Mouse (Mus musculus): ENCODE data around the gene Mars.

Gene Mars

DNA sequence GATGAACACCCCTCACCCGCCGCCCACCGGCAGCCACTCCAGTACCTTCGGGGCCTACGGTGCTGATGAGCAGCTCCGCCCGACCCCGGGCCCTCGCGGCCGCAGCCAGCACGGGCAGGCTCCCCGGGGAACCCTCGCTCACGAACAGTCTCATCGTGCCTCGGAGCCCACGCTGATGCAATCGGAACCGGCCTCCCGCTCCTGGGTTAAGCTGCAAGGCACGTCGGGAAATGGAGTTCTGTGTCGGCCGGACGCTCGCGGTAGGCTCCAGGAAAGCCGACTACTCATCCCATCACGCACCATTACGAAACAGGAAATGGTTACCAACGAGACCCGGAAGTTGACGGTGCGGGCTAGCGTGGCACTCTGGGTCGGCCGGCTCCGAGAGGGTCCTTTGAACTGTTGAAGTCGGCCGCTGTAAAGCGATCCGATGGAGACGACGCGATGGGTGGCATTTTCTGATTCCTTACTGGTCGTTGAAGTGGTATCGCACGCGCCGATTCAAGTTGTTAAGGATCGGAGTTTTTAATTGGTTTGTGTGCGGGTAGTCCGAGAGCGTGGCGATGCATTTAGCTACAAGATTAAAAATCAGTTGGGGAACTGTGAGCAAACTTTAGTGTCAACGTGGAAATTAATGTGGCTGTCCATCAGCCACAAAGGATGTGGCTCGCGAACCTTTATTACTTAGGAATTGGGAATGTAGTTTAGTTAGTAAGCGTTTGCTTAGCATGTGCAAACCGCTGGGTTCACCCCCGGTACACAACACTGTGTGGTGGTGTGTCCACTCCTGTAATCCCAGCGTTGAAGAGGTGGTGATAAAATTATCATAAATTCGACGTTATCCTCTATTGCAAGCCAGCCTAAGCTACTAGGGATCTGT is at the start of gene Mars:
Mars (minus strand) TSS at position 311 of the 880 bp plus-strand sequence.
- under 1% methylated on average over 65 of the region's 65 CpGs for WGBS

DNA sequence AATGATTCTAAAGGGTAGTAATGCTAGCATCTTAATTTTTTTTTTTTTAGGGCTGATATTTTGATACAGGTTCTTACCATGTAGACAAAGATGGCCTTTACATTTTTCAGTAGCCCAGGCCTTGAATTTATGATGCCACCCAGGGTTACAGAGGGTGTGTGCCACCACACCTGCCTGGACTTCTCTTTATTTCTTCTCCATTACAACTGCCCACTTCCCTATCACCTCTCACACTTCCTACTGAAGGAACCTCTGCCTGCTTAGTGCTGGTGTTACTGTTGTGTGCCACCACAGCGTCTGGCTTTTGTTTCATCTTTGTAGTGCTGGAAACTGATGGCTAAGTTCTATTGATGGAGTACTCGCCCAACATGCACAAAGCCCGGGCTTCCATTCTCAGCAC is 49.1 kb upstream of the Mars start:
- whole genome bisulfite sequencing = 88% methylated on average over 3 of the region's 3 CpGs

DNA sequence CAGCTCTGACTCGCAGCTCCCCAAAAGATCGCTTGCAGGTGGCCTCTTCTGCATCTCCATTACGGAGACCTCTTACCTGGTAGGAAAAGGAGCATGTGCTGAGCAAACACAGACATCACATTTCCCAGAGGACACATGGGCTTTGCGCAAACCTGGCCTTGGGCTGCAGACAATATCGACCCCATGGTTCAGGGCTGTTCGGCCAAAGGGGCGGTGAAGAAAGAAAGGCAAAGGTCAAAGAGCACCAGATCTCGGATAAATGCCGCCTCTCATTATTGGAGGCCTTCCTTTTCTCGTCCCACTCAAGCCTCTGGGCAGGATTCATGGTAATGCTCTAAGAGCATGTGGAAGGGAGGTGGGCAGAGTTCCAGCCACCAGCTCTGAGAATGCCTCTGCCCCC is 43.8 kb upstream of the Mars start:
- 51% methylated on average over 10 of the region's 10 CpGs for WGBS

DNA sequence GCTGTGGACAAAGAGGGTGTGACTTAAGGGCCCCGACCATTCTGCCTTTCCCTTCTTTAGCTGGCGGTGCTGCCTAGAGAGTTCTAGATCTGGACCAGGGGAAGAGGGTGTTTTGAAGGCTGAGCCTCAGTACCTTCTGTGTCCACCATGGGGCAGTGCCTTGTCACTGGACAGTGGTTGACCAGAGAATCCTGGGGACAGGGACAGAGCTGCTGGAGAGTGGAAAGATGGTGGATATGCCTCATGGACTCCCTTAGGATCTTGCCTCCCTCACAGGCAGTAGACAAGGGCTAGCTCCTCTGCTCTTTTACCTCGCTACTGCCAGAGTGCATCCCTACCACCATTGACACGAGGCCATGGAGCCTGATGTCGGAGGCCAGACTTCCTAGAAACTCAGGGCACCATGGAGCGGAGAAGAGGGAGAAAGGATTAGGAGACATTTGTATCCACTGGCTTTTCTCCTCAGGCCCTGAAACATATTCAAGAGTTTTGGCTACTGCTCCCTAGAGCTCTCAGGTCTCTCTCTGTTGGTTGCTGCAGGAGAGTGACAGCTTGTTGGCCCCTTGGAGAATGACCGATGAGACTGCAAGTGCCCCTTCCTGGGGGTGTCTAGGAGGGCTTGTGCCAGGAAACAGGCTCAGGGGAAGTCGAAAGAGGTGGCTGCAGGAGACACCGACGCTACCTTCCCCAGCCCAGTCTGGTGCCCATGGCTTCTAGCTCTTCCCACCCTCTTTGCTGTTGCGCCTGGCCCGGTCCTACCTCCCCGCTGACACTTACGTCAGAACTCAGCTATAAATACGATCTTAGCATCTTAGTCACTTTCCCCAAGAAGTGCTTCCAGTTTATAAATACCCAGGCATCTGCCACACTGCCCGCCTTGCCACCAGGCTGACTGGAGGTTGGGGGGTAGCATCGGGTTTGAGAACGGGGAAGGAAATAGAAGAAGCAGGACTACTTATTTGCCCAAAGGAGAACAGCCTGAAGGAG is 42.6 kb upstream of the Mars start, which contains the start of gene Inhbe:
Inhbe (minus strand) TSS at position 503 of the 987 bp plus-strand sequence.
- 63% methylated on average over 18 of the region's 18 CpGs for WGBS

DNA sequence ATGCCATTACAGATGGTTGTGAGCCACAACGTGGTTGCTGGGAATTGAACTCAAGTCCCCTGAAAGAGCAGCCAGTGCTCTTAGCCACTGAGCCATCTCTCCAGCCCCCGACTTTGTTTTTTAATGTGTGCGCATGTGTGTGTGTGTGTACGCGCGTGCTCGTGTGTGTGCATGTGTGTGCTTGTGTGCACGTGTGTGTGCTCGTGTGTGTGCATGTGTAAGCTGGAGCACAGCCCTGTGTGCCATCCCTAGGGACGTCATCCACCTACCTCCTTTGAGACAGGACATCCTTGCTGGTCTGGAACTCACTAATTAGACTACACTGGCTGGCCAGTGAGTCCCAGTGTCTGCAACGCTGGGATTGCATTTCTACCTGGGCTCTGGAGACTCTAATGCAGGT is 41.2 kb upstream of the Mars start:
- WGBS = 92% methylated on average over 11 of the region's 11 CpGs

DNA sequence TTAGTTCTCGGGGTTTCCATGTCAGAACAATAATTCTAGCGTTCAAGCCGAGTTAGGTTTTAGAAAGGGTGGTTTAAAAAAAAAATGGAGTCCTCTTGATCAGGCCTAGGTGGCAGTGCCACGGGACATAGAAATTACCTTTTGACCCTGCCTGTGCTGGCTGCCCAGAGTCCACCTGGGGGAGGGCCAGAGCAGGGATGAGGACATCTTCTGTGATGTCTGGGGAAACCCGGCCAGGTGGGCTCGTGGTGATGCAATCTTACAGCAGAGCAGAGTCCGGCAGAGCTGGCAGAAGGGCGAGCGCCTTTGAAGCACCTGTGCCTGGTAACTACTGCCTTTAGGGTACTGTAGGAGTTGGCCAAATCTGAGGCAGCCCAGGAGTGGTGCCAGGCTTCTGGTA is 40.6 kb upstream of the Mars start:
- WGBS = 89% methylated on average over 9 of the region's 9 CpGs

DNA sequence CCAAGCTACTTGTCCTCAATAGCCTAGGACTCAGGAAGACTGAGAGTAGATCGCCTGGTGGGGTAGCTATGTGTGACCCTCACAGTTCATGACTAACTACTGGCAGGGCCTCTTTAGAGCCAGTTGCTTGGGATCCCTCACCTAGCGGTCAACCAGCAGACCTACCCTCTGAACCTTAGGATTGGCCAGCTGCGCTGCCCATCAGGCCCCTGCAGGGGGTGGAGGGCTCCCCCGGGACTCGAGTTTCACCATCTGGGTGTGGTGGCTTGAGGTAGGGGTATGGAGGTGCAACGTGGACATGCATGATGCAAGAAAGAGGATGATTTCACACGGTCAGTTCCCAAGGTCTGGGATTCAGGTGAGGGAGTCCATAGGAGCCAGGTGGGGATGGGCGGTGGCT is 40.1 kb upstream of the Mars start:
- WGBS = 77% methylated on average over 8 of the region's 8 CpGs

DNA sequence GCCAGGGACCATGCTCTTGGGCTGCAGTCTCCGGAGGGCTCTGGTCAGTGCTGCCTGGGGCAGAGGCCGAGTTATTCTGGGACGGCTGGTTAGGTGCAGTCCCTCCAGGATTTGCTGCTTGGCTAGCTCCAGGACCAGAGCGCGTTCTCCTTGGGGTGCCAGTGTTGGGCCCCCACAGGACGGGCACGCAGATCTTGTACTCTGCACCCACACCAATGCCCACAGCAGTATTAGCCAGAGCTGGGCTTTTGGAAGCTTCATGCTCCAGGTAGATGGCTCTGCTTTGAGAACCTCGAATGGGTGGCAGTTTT is 39.7 kb upstream of the Mars start:
- WGBS = 74% methylated on average over 8 of the region's 8 CpGs

DNA sequence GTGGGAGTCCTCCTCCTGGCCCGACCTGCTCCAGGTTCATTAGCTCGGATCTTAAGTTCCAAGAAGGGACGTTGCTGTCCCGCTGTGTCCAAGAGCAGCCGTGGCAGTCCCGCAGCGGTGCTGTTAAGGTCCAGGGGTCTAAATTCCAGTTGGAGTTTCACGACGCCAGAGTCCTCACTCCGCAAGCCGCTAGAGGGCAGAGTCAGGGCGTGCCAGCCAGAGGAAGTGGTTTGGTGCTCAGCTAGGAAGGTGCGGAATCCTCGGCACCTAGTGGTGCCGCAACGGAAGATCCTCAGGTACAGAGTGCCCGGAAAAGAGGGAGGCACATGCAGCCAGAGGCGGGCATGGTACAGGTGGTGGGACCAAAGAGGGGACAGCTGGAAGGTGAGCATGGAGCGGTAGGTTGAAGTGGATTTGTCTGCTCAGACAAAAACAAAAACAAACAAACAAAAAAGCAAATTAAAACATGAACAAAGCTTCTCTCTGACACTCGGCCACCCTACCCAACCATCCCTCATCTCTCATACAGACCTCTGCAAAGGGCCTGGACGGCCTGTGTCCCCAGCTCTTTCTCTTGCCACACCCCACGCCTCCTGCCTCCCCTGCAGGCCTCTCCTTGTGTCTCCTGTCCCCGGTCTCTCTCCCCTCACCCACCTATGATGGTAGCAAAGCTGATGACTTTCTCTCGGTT is 39.2 kb upstream of the Mars start:
- 13% methylated on average over 24 of the region's 24 CpGs for WGBS

DNA sequence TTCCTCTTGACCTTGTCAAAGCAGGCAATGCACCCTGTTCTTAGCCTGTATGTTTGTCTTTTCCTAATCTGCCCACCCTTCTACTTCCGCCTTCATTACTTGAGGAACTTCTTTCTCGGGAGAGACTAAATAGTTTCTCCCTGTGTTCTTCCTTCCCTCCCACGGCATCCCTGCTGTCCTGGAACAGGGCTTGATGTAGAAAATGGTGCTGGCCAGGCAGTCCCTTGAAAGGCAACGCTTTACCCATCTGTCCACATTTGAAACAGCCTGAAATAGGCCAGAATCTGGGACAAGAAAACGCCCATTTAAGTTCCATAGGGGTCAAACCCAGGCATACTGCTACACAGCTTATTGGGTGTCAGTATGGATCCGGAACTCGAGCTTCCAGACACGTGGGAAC is 38.2 kb upstream of the Mars start:
- WGBS = 53% methylated on average over 8 of the region's 8 CpGs

DNA sequence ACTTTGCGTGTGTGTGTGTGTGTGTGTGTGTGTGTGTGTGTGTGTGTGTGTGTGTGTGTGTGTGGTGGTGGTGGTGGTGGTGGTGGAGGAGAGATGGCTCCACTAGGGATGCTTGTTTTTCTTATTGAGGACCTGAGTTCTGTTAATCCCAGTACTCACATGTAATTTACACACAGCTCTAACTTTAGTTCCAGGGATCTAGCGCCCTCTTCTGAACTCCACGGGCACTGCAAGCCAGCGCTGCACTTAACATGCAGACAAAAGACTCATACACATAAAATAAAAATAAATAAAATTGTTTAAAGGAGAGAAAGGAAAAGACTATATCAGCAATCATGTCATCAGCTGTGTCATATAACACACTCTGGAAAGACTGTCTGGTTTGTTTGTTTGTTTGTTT is 37.4 kb upstream of the Mars start:
- 68% methylated on average over 4 of the region's 4 CpGs for WGBS

DNA sequence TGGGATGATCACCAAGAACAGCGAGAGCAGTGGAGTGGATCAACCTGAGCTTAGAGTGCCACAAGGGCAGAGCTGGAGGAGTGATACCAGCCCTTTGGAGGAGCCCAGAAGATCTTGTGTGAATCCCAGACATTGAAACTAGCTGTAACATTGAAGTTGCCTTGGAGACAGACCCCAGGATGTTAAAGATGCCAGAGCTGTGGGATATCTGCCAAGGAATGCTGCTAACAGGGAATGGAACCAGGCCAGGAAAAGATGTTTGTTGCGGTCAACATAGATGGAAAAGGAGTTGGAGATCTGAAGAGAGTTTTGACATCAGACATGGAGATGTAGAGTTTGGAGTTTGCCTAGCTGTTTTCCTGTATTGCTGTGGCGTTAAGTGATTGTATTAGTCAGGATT is 34.6 kb upstream of the Mars start:
- 85% methylated on average over 3 of the region's 3 CpGs for WGBS

DNA sequence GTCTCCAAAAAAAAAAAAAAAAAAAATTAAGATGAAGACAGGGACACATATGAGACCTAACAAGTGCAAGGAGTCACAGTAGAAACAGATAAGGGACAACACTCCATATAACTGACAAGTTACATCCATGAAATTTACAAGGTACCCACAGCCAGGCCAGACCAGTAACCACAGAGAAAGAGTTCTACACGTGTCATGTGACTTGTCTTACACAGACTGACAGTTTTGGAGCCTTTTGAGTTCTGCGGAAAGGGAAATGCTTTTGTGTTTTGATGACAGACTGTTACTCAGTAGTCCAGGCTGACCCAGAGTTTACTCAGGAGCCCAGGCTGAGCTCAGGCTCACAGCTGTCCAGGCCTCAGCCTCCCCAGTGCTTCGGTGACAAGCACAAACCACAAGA is 31.4 kb upstream of the Mars start:
- 80% methylated on average over 3 of the region's 3 CpGs for WGBS

DNA sequence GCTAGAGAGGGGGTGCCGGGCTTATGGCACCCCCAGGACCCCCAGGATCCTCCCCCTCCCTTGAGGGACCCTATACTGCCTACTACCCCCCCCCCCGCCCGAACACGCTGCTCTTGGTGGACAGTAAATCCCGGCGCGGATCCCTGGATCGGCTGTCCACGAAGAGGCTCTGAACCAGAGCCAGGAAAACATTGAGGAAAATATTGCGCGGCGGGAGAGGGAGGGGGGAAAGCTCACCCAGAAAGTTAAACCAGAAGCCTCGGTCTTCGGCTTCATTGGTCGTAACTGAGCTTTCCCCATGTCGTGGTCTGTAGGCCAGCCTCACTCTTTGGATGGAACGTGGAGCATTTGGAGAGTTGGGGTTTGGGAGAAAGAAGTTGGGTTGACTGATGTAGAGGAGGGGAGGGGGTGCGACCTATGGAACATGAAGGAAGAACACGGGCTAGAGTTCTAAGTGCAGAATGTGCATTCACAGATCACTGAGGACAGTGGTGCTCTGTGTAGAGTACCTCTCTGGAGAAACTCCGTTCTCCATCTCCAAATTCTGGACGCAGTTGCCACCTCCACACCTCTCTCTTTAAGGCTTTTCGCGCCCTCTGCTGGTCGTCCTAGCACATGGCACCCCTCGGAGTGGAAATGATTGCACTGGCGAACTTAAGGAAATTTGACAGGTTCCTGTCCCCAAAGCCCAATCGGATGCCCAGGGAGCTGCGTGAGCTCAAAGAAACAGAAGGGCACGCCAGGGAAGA is 30.5 kb upstream of the Mars start, which contains the start of gene Gli1:
Gli1 (minus strand) TSS at position 84 of the 749 bp plus-strand sequence.
- 2% methylated on average over 29 of the region's 29 CpGs for WGBS

DNA sequence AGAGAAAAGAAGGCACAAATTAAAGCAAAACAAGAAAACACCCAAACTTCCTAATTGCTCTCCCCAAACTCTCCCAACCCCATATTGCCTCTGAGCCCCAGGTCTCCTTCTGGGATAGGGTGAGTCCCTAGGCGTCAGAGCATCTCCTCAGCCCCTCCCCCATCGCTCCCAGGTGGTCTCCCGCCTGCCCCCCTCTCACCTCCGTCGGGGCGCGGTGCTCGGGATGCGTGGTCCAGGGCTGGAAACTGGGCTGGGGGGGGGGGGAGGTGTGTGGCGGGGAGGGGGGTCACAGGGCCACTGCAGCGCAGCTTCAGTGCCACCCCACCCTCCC is 29.7 kb upstream of the Mars start:
- WGBS = 0% methylated on average over 9 of the region's 11 CpGs

DNA sequence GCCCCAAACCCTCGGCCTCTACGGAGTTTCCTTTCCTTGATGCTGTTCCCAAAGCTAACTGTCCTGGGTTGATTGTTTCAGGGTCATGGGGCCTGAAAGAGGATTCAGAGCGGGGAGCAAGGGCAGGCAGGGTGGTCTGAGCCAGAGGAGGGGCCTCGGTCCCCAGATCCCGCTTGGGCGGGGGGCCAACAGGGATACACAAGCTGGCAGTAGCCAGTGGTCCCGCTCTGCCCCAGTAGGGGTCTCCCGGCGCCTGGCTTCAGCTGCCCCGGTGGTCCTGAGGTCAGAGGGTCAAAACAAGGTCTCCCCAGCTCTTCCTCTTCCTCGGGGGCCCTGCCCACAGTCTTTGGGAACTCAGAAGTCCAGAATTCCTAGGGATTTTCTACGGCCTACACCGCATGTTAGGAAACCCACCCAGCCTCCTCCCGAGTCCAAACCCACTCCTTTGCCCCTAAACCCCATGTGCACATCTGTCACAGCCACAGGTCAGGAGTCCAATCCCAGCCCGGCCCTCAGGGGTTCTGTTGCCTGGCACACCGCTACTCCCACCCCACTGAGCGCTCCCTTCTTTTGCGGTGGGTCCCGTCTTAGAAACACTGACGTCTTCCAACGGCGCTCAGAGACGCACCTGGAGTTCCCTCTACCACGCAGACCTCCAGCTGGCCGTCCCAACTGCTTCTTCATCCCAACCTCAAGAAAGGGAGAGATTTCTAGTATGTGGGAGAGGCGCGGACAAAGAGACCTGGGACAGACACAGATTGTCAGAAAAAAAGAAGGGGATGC is 29.2 kb upstream of the Mars start:
- 10% methylated on average over 27 of the region's 27 CpGs for WGBS

DNA sequence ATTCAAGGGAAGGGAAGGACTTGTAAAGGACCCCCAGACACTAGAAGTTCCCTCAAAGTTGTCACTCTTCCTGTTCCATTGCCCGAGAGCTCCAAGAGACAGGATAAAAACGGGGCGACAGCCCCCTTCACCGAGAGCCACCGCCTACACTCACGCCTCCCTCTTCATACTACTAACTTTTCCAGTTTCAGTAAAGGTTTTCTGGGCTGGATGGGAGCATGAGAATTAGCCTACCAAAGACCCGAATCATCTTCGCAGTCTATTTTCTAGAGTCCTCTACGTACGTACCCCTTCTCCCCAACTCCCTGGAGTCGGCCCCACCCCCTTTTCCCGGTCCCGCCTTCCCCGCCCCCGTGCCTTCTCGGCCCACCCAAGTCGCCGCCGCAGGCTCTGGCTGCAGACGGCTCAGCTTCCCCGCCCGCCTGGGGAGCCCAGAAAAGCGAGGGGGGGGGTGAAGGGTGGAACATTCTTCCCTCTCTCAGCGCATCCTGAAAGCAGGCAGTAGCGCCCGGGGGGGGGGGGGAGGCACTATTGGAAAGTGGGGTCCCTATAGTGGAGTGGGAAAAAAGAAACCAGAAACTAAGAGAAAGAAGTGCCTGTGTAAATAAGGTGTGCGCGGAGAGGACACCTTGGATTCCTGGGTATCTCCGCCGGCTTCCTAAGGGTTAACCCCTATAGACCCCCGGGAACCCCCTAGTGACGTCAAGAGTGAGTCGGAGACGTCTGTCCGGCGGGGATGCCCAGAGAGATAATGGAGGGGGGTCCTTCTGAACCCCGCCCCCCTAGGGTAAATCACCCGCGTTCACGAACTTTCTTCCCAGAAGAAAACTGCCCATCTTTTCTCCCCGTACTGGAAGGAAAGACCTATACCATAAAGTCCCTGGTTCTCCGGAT is 28.3 kb upstream of the Mars start:
- WGBS = 2% methylated on average over 42 of the region's 42 CpGs

DNA sequence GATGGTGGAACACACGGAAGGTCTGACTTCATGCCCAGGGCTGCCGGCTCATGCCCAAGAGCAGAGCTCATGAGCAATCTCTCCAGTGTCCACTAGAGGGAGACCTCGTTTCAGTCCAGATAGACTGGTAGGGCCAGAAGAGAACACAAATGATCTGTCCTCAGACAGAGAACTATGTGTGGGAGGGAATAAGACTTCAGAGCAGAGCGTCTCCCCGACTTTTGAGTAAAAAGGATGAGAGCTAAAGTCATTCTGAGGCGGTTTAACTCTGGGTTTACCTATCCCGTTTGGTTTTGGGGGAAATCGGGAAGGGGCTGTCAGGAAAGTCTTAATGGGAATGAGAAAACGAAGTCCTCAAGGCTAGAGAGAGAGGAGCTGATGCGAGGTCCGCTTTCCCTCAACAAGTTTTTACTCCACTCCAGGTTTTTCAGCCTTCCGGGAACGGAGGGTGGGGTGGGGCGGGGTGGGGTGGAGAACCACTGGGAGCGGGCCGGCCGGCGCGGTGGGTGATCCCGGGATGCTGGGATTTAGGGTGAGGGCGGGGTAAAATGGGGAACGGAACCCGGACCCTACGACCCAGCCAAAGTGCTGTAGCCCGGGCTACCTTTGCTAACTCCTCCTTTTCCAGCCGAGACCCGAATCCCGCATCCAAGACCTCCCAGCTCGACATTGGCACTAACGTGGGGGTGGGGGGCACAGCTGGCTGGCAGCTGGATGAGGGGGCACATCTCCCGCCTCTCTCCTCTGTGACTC is 27.5 kb upstream of the Mars start:
- 2% methylated on average over 31 of the region's 31 CpGs for WGBS

All from cerebral cortex, adult 2 months (tissue).